Mouse (Mus musculus) macrophage (primary cell): ENCODE results near the gene Ctrb1. TPM values are rescaled to one million over a fixed set of nuclear protein-coding genes. Genes with fewer than 3 reads are reported as not detected.
"Not testable (repeated sequence)": the region's sequence is repeated elsewhere in the genome, so short reads cannot be mapped to it uniquely, and the experiment has no call there.

Experiments used
- H3K27ac ChIP-seq: fragments of 350-480 bp; formaldehyde crosslinking; 2 replicates; pipeline ENCODE4 v1.9.0; 2021
- H3K36me3 ChIP-seq: fragments of 350-480 bp; formaldehyde crosslinking; 2 replicates; pipeline ENCODE4 v1.9.0; 2021; ENCODE audit errors: inconsistent target
- H3K4me3 ChIP-seq: fragments of 350-480 bp; formaldehyde crosslinking; 2 replicates; pipeline ENCODE4 v1.9.0; 2021; ENCODE audit errors: inconsistent target
- H3K79me2 ChIP-seq: fragments of 350-480 bp; formaldehyde crosslinking; 2 replicates; pipeline ENCODE4 v1.9.0; 2021; ENCODE audit errors: inconsistent target
- WGBS: methylation state at CpG from one replicate; pipeline ENCODE4 v1.1.7; 2026; ENCODE audit warnings: inconsistent platforms; ENCODE audit not compliant: missing documents; 5-methylcytosine and 5-hydroxymethylcytosine counted together
- polyA plus RNA-seq: library from polyadenylated mRNA; stranded (reverse); fragments of 250-400 nt; gene quantifications from 3 replicates; pipeline ENCODE4 v1.2.4, GENCODE M21; 2018; ENCODE audit warnings: inconsistent platforms

The Ctrb1 gene
- polyA plus RNA-seq, 1 experiment from 2014 or later, result not detected

DNA sequence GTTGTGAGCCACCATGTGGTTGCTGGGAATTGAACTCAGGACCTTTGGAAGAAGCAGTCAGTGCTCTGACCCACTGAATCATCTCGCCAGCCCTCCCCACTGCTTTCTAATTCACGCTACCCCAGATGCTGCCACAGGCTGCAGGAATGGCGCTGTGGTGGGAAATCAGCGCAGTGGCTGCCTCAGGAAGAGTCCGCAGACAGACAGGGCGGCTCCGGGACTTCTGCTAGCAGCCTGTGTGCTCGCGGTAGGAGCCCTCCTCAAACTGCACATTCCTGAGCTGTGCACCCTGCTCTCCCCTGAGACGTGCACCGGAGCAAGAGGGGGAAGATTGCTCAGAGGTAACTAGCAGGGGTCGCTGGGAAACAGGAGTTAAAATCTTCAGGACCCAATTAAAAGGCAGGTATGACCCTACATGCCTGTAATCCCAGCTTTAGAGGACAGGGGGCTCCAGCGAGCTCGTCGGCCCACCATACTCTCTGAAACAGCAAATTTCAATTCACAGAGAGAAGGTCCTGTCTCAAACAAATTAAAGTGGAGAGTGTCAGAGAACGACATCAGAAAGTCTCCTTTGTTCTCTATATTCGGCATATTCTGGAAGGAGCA lies 10.3 kb downstream of the Ctrb1 start:
- 45% methylated on average over 17 of the region's 17 CpGs for WGBS
- no peak overlapping the region for H3K27ac ChIP-seq
- H3K79me2 ChIP-seq, result no peaks in the 10 kb centered on the region
- H3K4me3 ChIP-seq, result no peak overlapping the region
- H3K36me3 ChIP-seq, result no peaks in the 10 kb centered on the region

DNA sequence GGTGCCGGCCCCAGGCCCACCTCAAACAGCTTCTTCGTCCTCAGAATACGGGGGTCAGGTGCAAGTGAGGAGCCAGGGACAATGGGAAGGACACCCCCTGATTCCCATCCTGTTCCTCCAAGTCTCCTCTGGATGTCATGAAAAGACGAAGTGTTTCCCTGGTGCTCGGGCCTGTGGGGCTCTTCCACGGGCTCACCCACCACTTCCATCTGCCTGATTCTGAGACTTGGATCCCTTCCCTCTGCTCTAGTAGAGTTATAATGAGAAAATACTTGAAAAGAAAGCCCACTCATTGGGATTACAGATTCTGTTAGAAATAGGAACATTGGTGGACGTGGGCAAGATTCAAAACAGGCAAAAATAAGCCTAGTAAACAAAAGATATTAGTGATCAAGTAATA lies 12.0 kb downstream of the Ctrb1 start:
- Histone ChIP-seq H3K27ac (no peak overlapping the region), H3K79me2 (no peaks in the 10 kb centered on the region), H3K4me3 (no peak overlapping the region), H3K36me3 (no peaks in the 10 kb centered on the region)
- WGBS, result 90% methylated on average over 7 of the region's 7 CpGs

DNA sequence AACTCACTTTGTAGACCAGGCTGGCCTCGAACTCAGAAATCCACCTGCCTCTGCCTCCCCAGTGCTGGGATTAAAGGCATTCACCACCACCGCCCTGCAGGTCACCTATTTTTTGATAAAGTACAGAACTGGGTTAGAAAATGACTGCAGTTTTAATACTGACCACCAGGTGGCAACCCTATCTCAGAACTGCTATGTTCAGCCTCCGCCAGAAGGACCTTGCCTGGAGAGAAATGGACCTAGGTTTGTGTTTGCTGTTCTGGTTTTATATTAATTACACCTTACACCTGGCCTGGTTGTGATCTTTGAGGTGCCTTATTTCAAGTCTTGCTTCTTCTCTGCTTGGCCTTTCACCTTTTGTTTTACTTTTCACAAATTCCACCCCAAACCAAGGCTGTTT lies 12.7 kb downstream of the Ctrb1 start:
- Histone ChIP-seq H3K27ac (no peak overlapping the region), H3K79me2 (no peaks in the 10 kb centered on the region), H3K4me3 (no peak overlapping the region), H3K36me3 (no peaks in the 10 kb centered on the region)
- 11% methylated on average over 3 of the region's 3 CpGs for WGBS

DNA sequence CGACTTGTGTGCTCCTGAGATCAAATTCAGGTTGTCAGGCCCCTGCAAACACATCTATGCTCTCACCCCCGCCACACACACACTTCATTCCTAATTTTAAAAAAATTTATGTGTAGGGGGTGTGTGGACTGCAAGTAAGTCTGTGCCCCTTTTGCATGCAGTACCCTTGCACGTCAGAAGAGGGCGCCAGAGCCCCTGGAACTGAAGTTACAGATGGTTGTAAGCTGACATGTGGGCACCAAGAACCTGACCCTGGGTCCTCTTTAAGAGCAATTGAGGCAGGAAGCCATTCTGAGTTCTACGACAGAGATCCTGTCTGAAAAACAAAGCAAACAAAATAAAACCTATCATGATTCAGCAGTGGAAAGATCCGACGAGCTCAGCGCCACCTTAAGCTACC lies 14.6 kb downstream of the Ctrb1 start:
- 77% methylated on average over 8 of the region's 8 CpGs for WGBS
- Histone ChIP-seq H3K27ac (no peak overlapping the region), H3K79me2 (no peaks in the 10 kb centered on the region), H3K4me3 (no peak overlapping the region), H3K36me3 (no peaks in the 10 kb centered on the region)

DNA sequence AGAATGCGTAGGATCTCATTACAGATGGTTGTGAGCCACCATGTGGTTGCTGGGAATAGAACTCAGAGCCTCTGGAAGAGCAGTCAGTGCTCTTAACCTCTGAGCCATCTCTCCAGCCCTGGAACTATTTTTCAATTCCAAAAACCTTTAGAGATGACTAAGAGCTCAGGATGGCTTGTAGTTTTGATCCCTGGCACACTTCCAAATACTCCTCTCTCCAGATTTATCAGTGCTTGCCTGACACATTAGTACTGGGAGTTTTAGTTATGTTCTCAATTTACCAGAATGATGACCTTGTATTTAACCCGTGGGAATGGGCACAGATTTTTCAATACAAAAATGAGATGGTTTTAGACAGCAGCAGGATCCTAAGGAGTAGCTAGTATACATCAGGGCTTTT lies 24.1 kb downstream of the Ctrb1 start:
- Histone ChIP-seq H3K4me3 (no peak overlapping the region), H3K36me3 (peaks cover 10% of the 10 kb centered on the region; the same call in 1 of the 2 replicates), H3K27ac (no peak overlapping the region), H3K79me2 (no peaks in the 10 kb centered on the region)
- WGBS, result 93% methylated on average over 2 of the region's 2 CpGs

DNA sequence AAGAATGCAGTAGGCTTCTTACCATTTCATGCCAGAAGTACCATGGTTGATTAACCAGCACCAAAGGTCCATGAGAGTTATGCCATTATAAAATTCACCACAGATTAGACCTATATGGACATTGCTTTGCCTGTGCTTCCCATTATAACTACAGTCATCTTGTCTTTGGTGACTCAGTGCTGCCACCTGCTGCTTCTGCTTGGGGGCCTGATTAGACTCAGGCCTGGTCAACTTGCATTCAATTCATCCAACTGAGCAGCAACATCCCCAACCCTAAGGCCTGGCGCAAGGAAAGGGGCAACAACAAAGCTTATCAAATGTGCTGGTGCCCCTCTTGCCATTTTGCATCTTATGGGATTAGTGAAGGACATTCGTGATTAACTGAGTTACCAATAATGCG lies 28.3 kb downstream of the Ctrb1 start:
- Histone ChIP-seq H3K79me2 (no peaks in the 10 kb centered on the region), H3K36me3 (no peaks in the 10 kb centered on the region), H3K4me3 (no peak overlapping the region), H3K27ac (no peak overlapping the region)
- WGBS, result 90% methylated on average over 3 of the region's 3 CpGs

DNA sequence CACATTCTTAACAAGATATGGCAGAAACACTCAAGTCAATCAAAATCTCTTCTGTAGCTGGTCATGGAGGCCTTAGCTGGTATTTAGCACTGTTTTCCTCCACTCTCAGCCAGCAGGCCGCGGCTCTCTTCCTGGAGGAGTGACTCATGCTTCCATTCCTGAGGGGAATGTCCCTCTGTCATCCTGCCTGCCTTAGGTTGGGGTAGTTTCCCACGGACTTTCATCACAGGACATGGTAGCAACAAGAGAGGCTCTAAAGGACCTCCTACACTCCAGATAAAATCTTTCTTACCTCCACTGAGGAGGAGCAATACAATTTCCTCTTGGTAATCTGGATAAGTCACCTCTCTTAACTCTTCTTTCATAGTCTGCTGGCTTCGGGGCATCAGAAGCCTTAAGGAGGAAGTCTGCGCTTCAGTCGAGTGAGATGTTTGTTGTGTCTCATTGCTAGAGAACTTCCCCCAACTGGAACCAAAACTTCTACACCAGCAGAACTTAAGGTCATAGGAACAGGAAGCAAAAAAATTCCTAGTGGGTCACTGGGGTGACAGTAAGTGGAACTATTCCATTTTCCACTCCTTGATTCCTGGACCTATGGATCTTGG lies 31.9 kb downstream of the Ctrb1 start:
- H3K36me3 ChIP-seq, result no peaks in the 10 kb centered on the region
- H3K79me2 ChIP-seq, result peaks cover 31% of the 10 kb centered on the region; the same call in 1 of the 2 replicates
- H3K4me3 ChIP-seq, result no peak overlapping the region
- peak overlapping the region; percentile 42 for H3K27ac ChIP-seq
- WGBS, result 12% methylated on average over 6 of the region's 6 CpGs

DNA sequence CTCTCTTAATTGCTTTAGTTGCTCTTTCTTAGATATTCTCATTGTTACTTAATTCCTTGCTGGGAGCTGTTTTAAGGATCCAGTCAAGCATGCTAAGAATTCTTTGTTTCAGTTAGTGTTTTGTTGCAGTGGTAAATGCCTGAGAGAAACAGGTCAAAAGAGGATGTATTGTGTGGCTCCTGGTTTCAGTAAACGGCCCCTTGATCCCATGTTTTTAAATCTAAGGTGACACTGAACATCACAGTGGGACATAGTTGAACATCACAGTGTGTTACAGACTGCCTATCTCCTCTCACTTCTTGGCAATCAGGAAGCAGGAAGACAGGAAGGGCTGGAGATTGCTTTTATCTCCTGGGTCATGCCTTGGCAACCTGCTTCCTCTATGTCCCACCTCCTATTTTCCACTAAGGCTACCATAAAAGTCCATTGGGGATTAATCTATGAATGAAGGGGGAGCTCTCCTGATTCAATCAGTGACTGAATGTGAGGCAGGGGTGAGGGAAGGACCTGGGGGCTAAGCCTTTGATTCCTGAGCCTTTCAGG lies 33.4 kb downstream of the Ctrb1 start:
- Histone ChIP-seq H3K79me2 (peaks cover 35% of the 10 kb centered on the region; the same call in 1 of the 2 replicates), H3K36me3 (no peaks in the 10 kb centered on the region), H3K4me3 (no peak overlapping the region), H3K27ac (no peak overlapping the region)
- WGBS, result 17% methylated on average over 1 of the region's 1 CpGs

DNA sequence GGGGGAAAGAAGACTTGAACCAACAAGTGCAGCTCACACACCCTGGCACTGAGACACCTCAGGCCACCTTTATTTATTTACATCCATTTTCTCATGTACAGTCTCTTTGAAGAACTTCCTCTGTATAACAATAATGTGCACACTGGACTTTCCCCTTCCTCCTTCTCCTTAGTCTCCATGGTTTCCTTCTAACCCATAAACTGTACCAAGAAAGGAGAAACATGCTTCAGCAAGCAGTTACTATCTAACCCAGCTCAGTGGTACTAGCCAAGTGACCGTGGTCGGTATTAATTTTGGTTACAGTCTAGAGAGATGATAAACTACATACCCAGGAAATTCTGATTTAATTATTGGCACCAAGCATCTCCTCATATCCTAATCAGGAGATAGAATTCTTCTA lies 37.3 kb downstream of the Ctrb1 start:
- Histone ChIP-seq H3K4me3 (no peak overlapping the region), H3K27ac (no peak overlapping the region), H3K79me2 (peaks cover 64% of the 10 kb centered on the region; the same call in 1 of the 2 replicates), H3K36me3 (no peaks in the 10 kb centered on the region)
- 100% methylated on average over 2 of the region's 2 CpGs for WGBS

DNA sequence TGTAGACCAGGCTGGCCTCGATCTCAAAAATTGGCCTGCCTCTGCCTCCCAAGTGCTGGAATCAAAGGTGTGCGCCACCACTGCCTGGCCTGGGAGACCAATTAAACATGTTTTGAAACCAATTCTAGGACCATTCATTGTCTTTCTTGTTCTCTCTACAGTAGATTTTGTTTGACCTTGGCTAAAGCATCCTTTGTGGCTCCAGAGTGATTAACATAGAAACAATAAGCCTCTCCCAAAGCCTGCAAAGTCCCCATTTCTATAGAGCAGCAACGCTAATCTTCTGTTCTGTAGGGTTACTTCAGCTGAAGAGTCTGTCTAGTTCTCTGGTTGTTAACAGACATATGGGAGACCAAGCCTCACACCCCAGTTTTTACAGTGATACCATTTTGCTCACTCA lies 40.2 kb downstream of the Ctrb1 start:
- 95% methylated on average over 3 of the region's 3 CpGs for WGBS
- H3K79me2 ChIP-seq, result peaks cover 79% of the 10 kb centered on the region; the same call in 1 of the 2 replicates

DNA sequence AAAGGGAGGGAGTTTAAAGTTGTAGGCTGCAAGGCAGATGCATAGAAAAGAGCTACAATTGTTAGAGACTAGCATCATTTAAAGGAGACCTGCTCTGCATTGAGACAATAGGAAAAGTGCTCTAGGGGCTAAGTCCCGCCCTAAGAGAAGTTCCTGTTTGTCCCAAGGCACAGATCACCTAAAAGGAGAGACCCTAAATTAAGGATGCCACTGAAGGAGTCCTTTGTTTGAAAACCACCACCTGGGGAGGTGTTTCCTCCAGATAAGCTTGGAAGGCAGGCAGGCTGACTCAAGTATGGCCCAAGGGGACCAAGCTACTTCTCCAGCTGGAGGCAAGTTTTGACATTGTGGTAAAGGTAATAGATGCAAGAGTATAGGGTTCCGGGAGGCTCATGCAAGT lies 42.0 kb downstream of the Ctrb1 start:
- Histone ChIP-seq H3K27ac (no peak overlapping the region), H3K4me3 (no peak overlapping the region), H3K36me3 (no peaks in the 10 kb centered on the region), H3K79me2 (peaks cover 71% of the 10 kb centered on the region; the same call in 1 of the 2 replicates)
- WGBS, result 76% methylated on average over 2 of the region's 2 CpGs

More for the DNA sequence above, 40.2 kb downstream of the Ctrb1 start:
- Histone ChIP-seq H3K4me3 (no peak overlapping the region), H3K27ac (no peak overlapping the region), H3K36me3 (no peaks in the 10 kb centered on the region)

DNA sequence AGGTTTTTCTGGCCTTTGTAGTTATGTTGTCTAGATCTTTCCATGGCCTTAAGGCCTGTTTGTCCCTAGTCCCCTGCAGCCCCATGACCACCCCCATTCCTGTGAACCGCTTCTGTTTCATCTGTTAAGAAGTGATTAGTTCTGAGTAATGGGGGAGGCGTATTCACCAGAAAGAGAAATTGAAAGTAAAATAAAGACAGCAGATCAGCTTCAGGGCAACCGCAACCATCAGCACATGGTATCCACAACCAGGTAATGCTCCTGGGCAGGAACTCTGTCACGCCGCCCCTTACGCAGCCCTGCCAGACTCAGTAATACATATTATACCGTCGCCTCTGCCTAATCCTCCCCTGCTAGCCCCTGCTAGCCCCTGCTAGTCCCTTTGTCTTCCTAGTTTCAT lies 45.1 kb downstream of the Ctrb1 start:
- Histone ChIP-seq H3K27ac (no peak overlapping the region), H3K79me2 (peaks cover 58% of the 10 kb centered on the region; the same call in 1 of the 2 replicates), H3K36me3 (no peaks in the 10 kb centered on the region), H3K4me3 (no peak overlapping the region)
- WGBS, result 81% methylated on average over 8 of the region's 8 CpGs

DNA sequence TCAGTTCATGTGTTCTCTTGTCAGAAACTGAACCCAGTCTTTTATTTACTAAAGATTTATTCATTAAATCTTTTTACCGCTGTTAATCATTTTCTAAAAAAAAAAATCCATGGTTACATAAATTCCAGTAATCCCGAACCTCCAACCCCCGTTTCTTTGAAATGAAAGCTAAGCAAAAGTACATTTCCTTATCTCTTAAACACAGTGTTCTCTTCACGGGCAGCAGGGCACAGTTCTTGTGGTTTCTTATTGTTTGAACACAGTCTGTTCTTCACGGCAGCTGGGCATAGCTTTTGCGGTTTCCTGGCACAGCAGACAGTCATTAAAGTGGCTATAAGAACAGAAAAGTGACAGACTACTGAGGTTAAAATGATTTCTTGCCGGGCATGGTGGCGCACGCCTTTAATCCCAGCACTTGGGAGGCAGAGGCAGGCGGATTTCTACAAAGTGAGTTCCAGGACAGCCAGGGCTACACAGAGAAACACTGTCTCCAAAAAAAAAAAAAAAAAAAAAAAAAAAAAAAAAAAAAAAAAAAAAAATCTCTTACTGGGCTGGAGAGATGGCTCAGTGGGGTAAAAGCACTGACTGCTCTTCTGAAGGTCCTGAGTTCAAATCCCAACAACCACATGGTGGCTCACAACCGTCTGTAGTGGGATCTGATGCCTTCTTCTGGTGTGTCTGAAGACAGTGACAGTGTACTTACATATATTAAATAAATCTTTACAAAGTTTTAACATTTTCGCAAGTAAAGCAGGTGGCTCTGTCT lies 46.3 kb downstream of the Ctrb1 start:
- WGBS, result 15% methylated on average over 12 of the region's 12 CpGs
- H3K79me2 ChIP-seq, result peaks cover 47% of the 10 kb centered on the region; the same call in 1 of the 2 replicates
- peak overlapping the region; percentile 55 for H3K27ac ChIP-seq
- H3K4me3 ChIP-seq, result peak overlapping the region; percentile 49
- H3K36me3 ChIP-seq, result not testable (repeated sequence)

DNA sequence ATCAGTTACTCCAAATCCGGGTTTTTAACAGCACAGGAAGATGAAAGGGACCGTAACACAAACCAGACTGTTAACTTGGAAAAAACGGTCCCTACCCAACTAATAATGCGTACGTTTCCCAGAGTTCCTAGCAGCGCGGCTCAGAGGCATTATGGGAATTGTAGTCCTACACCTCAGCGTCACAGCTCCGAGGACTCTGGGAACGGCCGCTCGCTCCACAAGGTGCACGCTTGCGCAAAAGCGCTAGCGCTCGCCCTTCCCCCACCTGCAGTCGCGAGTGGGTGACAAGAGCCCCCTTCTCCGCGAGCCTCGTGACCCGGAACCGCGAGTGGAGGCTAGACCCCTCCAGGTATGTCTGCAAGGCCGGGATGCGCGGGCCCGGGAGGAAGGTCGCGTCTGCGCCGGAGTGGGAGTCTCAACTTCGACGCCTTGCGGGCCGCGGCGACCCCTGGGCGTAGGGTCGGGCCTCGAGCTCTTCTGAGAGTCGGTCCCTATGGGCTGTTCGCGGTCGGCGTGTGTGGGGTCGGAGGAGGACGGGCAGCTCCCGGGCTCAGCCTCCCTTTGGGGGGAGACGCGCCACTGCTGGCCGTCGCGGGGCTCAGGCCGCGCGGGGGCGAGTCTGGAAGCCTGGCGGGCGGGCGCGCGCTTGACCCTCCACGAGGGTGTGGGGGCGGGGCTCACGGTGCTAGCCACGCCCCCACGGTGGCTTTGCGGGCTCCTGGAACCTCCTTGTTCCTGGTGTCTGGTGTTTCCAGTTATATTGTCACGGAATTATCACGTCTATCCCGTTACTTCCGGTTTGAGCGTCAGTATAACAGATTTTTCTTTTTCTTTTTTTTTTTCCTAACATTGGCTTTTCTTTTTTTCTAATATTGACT lies 47.3 kb downstream of the Ctrb1 start, which contains the start of gene Zfp1:
Gene Zfp1 (plus strand): TSS at position 138 of the 878 bp plus-strand sequence.
- Histone ChIP-seq H3K27ac (peak within 1 kb of the TSS; percentile 77), H3K4me3 (peak within 1 kb of the TSS; percentile 49), H3K36me3 (no peaks in the 10 kb centered on the region), H3K79me2 (peaks cover 38% of the 10 kb centered on the region; the same call in 1 of the 2 replicates)
- under 1% methylated on average over 70 of the region's 75 CpGs for whole genome bisulfite sequencing
